Mouse (Mus musculus) kidney, adult 2 months (tissue): Measurements from ENCODE around the gene Suclg1. TPM values are rescaled to one million over a fixed set of nuclear protein-coding genes. Genes with fewer than 3 reads are reported as not detected.

Experiments used
- DNase-seq: peaks from one replicate; pipeline ENCODE4 v3.0.0; 2021
- H3K27ac ChIP-seq: fragments of 200-500 bp; 2 replicates; pipeline ENCODE4 v1.5.1; 2012; ENCODE audit warnings: low read depth, low read length, control low read depth, inconsistent platforms; ENCODE audit not compliant: insufficient read depth
- H3K27me3 ChIP-seq: fragments of 200-500 bp; replicated peaks from 2 replicates; pipeline ENCODE4 v1.6.1; 2012; ENCODE audit warnings: mild to moderate bottlenecking, moderate library complexity, low read length, inconsistent platforms; ENCODE audit not compliant: control insufficient read depth, insufficient read depth
- H3K36me3 ChIP-seq: fragments of 200-500 bp; 2 replicates; pipeline ENCODE4 v1.6.1; 2012; ENCODE audit warnings: mild to moderate bottlenecking, moderate library complexity, low read length, inconsistent platforms; ENCODE audit not compliant: control insufficient read depth, insufficient read depth
- H3K4me1 ChIP-seq: fragments of 200-500 bp; 2 replicates; pipeline ENCODE4 v1.6.1; 2011; ENCODE audit warnings: low read length; ENCODE audit not compliant: control insufficient read depth, insufficient read depth
- H3K4me3 ChIP-seq: fragments of 200-500 bp; 2 replicates; pipeline ENCODE4 v1.5.1; 2011; ENCODE audit warnings: mild to moderate bottlenecking, low read depth, low read length, control low read depth; ENCODE audit not compliant: insufficient read depth
- CTCF ChIP-seq: fragments of 200-500 bp; conservative IDR thresholded peaks from 2 replicates; pipeline ENCODE4 v1.5.1; 2011; ENCODE audit warnings: low read depth, mild to moderate bottlenecking, control low read depth, low read length, moderate library complexity, mixed read lengths; ENCODE audit not compliant: insufficient read depth, insufficient read length
- POLR2A ChIP-seq: fragments of 200-500 bp; IDR thresholded peaks from one replicate; pipeline ENCODE4 v1.6.1; 2011; ENCODE audit warnings: low read depth, low read length, control low read depth
- WGBS: fragments of 180-500 bp; shearing (Covaris S2); methylation state at CpG from one replicate; pipeline ENCODE4 v1.1.7; 2018; 5-methylcytosine and 5-hydroxymethylcytosine counted together
- polyA plus RNA-seq: library from polyadenylated mRNA; depleted of rRNA; stranded (reverse); fragments of >200 nt; gene quantifications from 2 replicates; pipeline ENCODE4 v1.2.3, GENCODE M21; 2012

The Suclg1 gene
- polyA plus RNA-seq, 1 experiment, result 349 TPM

DNA sequence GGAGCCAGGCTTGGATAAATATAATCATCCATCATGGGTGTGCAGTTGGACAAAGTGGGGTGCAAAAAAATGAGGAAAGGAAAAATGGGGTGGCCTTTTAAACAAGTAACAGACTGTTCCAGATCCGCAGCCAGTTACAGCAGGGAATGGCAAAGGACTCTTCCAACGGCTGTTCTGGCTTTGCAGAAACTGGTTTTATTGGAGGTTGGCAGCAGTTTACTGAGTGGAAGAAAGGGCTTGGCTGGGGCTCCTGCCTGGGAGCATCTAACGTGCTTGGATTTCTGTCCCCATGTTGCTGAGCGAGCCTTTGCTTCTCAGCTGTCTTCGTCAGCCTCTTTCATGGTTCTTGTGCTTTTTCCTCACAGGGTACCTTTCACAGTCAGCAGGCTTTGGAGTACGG, 11.9 kb downstream of the Suclg1 start:
- WGBS, result 81% methylated on average over 6 of the region's 6 CpGs

GRCm38 (mm10) chr6:73264801-73265200, 16.6 kb downstream of the Suclg1 start:
- no peak overlapping the region for H3K27ac ChIP-seq
- WGBS, result 47% methylated on average over 2 of the region's 2 CpGs
- H3K36me3 ChIP-seq, result peaks cover 9% of the 10 kb centered on the region
- peak; percentile 88 for DNase-seq
- TF ChIP-seq CTCF (no peak), POLR2A (no peak)
- no peaks in the 10 kb centered on the region for H3K27me3 ChIP-seq
- H3K4me3 ChIP-seq, result no peak overlapping the region
- H3K4me1 ChIP-seq, result no peaks in the 10 kb centered on the region; the same call in 1 of the 2 replicates

More for the DNA sequence above, 11.9 kb downstream of the Suclg1 start:
- Histone ChIP-seq H3K4me3 (no peak overlapping the region), H3K4me1 (no peaks in the 10 kb centered on the region; the same call in 1 of the 2 replicates), H3K27ac (no peak overlapping the region), H3K36me3 (peaks cover 9% of the 10 kb centered on the region), H3K27me3 (no peaks in the 10 kb centered on the region)
- no peak for DNase-seq
- TF ChIP-seq CTCF (no peak), POLR2A (no peak)

- Histone ChIP-seq H3K36me3 (peaks cover 8% of the 10 kb centered on the region; the same call in 1 of the 2 replicates), H3K27me3 (no peaks in the 10 kb centered on the region), H3K4me3 (no peak overlapping the region), H3K4me1 (no peaks in the 10 kb centered on the region; the same call in 1 of the 2 replicates), H3K27ac (no peak overlapping the region)
- no peak for DNase-seq
- TF ChIP-seq POLR2A, result no peak
- no peak for TF ChIP-seq CTCF
- 90% methylated on average over 8 of the region's 8 CpGs for WGBS
Observed at GRCm38 (mm10) chr6:73267738-73268311, 19.6 kb downstream of the Suclg1 start.

GRCm38 (mm10) chr6:73269374-73269773, 21.2 kb downstream of the Suclg1 start:
- Histone ChIP-seq H3K36me3 (peaks cover 6% of the 10 kb centered on the region; the same call in 1 of the 2 replicates), H3K27ac (no peak overlapping the region), H3K27me3 (no peaks in the 10 kb centered on the region), H3K4me3 (no peak overlapping the region), H3K4me1 (no peaks in the 10 kb centered on the region; the same call in 1 of the 2 replicates)
- TF ChIP-seq CTCF (no peak), POLR2A (no peak)
- no peak for DNase-seq
- 95% methylated on average over 3 of the region's 3 CpGs for WGBS

- no peaks in the 10 kb centered on the region for H3K27me3 ChIP-seq
- H3K27ac ChIP-seq, result no peak overlapping the region
- H3K4me3 ChIP-seq, result no peak overlapping the region
- DNase-seq, result no peak
- H3K4me1 ChIP-seq, result no peaks in the 10 kb centered on the region
- WGBS, result 76% methylated on average over 3 of the region's 3 CpGs
- no peak for TF ChIP-seq CTCF
- TF ChIP-seq POLR2A, result no peak
- peaks cover 8% of the 10 kb centered on the region; the same call in 1 of the 2 replicates for H3K36me3 ChIP-seq
Observed at GRCm38 (mm10) chr6:73271546-73272091, 23.4 kb downstream of the Suclg1 start.

DNA sequence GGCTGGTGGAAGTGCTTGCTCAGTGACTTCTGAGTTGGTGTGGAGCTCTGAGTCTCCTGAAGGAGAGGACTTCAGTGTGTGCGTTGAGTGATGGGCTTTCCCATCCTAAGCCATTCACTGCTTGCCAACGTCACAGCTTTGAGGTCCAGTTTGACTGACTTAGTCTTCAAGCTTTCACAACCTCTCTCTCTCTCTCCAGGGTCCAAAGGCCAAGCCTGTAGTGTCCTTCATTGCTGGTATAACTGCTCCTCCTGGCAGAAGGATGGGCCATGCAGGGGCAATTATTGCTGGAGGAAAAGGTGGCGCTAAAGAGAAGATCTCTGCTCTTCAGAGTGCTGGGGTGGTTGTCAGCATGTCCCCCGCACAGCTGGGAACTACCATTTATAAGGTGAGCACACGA, 26.8 kb downstream of the Suclg1 start:
- peaks cover 8% of the 10 kb centered on the region; the same call in 1 of the 2 replicates for H3K36me3 ChIP-seq
- H3K4me3 ChIP-seq, result no peak overlapping the region
- DNase-seq, result peak; percentile 74
- 76% methylated on average over 5 of the region's 5 CpGs for WGBS
- TF ChIP-seq POLR2A (no peak), CTCF (no peak)
- H3K4me1 ChIP-seq, result peaks cover 9% of the 10 kb centered on the region
- no peak overlapping the region for H3K27ac ChIP-seq
- no peaks in the 10 kb centered on the region for H3K27me3 ChIP-seq

GRCm38 (mm10) chr6:73279681-73280080, 31.5 kb downstream of the Suclg1 start:
- Histone ChIP-seq H3K4me1 (peaks cover 28% of the 10 kb centered on the region), H3K36me3 (peaks cover 2% of the 10 kb centered on the region; the same call in 1 of the 2 replicates), H3K27ac (peak overlapping the region; percentile 80), H3K27me3 (no peaks in the 10 kb centered on the region), H3K4me3 (no peak overlapping the region)
- no peak for TF ChIP-seq POLR2A
- peak; percentile 89 for DNase-seq
- 29% methylated on average over 8 of the region's 8 CpGs for WGBS
